Mouse (Mus musculus): ENCODE results near the gene Zwilch. TPM values are rescaled to one million over a fixed set of nuclear protein-coding genes. Genes with fewer than 3 reads are reported as not detected.

Zwilch gene
- total RNA-seq, 2 experiments from 2014 or later = 48.5 to 134 TPM

GRCm38 (mm10) chr9:64115756-64116155 is 57.1 kb downstream of the Zwilch start:
- no peak; the same call in 1 of the 2 replicates for ATAC-seq (replicated peaks; ENCODE audit: poor library complexity)

GRCm38 (mm10) chr9:64114646-64115045 is 58.3 kb downstream of the Zwilch start:
- ATAC-seq (replicated peaks; ENCODE audit: poor library complexity) = no peak

- no peak for ATAC-seq (replicated peaks; ENCODE audit: poor library complexity)
These were observed 62.4 kb downstream of the Zwilch start for GRCm38 (mm10) chr9:64110502-64110901.

GRCm38 (mm10) chr9:64105301-64105700 is 67.6 kb downstream of the Zwilch start:
- ATAC-seq (replicated peaks; ENCODE audit: poor library complexity) = peak; percentile 73

- ATAC-seq (replicated peaks; ENCODE audit: poor library complexity) = peak; percentile 95
These were observed 72.5 kb downstream of the Zwilch start for GRCm38 (mm10) chr9:64100442-64100841.

- no peak for ATAC-seq (replicated peaks; ENCODE audit: poor library complexity)
These were observed 74.6 kb downstream of the Zwilch start for GRCm38 (mm10) chr9:64098282-64098681.

- no peak for ATAC-seq (replicated peaks; ENCODE audit: poor library complexity)
These were observed 78.8 kb downstream of the Zwilch start for GRCm38 (mm10) chr9:64094083-64094482.

GRCm38 (mm10) chr9:64089004-64089403 is 83.9 kb downstream of the Zwilch start:
- peak; percentile 65 for ATAC-seq (replicated peaks; ENCODE audit: poor library complexity)

GRCm38 (mm10) chr9:64088346-64088745 is 84.6 kb downstream of the Zwilch start:
- ATAC-seq (replicated peaks; ENCODE audit: poor library complexity) = no peak

- peak; percentile 69 for ATAC-seq (replicated peaks; ENCODE audit: poor library complexity)
These were observed 85.3 kb downstream of the Zwilch start for GRCm38 (mm10) chr9:64087461-64088235.

Other genes with a start within 250 kb of the Zwilch start
- 0.34 and 0.72 TPM in 2 replicates for gene Smad6, start 151.0 kb downstream of the Zwilch start, total RNA-seq (2015)
- gene Smad6, start 151.0 kb downstream of the Zwilch start, total RNA-seq (2017) = 1.2 TPM in 2 replicates
- gene Lctl, start 56.0 kb downstream of the Zwilch start, total RNA-seq (2015) = not detected in 2 replicates
- gene Lctl, start 56.0 kb downstream of the Zwilch start, total RNA-seq (2017) = not detected in 2 replicates
- gene Rpl4, start 271 bp upstream of the Zwilch start, total RNA-seq (2015) = 4,149 and 4,331 TPM in 2 replicates
- 2,914 and 3,251 TPM in 2 replicates for gene Rpl4, start 271 bp upstream of the Zwilch start, total RNA-seq (2017)
- gene Snapc5, start 6.2 kb upstream of the Zwilch start, total RNA-seq (2015) = 16.5 and 20.7 TPM in 2 replicates
- 47.4 and 48.2 TPM in 2 replicates for gene Snapc5, start 6.2 kb upstream of the Zwilch start, total RNA-seq (2017)
- gene Uchl4, start 62.1 kb upstream of the Zwilch start, total RNA-seq (2015) = 0.62 and 0.88 TPM in 2 replicates
- 1.1 and 1.4 TPM in 2 replicates for gene Uchl4, start 62.1 kb upstream of the Zwilch start, total RNA-seq (2017)
- gene Map2k1, start 80.5 kb upstream of the Zwilch start, total RNA-seq (2015) = 34.0 and 38.3 TPM in 2 replicates
- 47.0 and 54.7 TPM in 2 replicates for gene Map2k1, start 80.5 kb upstream of the Zwilch start, total RNA-seq (2017)
- gene Tipin, start 108.5 kb upstream of the Zwilch start, total RNA-seq (2015) = 280 and 286 TPM in 2 replicates
- gene Tipin, start 108.5 kb upstream of the Zwilch start, total RNA-seq (2017) = 316 and 335 TPM in 2 replicates
- 14.2 and 14.9 TPM in 2 replicates for gene Dis3l, start 168.2 kb upstream of the Zwilch start, total RNA-seq (2015)
- 17.8 and 20.7 TPM in 2 replicates for gene Dis3l, start 168.2 kb upstream of the Zwilch start, total RNA-seq (2017)
- gene Megf11, start 212.5 kb upstream of the Zwilch start, total RNA-seq (2015) = not detected in 2 replicates
- gene Megf11, start 212.5 kb upstream of the Zwilch start, total RNA-seq (2017) = 0.03 TPM in 1 of 2 replicates, not detected in the other

Data from megakaryocyte progenitor cell, adult 5-6 weeks (primary cell).